In the genomic region with DNA sequence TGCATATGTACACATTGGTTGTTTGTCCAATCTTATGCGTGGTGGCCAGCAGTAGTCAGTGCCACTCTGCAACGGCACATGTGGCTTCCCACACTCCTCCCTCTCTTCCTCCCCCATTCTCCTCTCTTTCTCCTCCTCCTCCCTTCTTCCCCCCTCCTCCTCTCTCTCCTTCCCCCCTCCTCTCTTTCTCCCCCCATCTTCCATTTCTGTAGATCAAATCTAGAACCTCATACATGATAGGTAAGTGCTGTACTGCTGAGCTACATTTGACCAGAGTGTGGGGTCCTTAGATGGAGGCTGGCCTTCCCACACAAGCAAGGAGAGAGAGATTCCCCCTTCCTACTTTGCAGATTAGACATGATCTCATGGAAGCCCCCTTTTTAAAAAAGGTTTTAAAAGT, we compare ENCODE assay signal across 19 mouse cellular contexts. TPM values are rescaled to one million over a fixed set of nuclear protein-coding genes. Genes with fewer than 3 reads are reported as not detected.
"Had no signal": no experiment of that assay in that cellular context is flagged by ENCODE, and none has a peak within 500 bp of the region (broad histone marks: within the 10 kb centered on the region; RNA-seq: fewer than 3 reads in every experiment).

No protein-coding gene starts in this region.

- H3K9me3 ChIP-seq: embryonic facial prominence, embryonic 10.5 days; embryonic facial prominence, embryonic 12.5 days; embryonic facial prominence, embryonic 13.5 days; embryonic facial prominence, embryonic 15.5 days; forebrain, embryonic 10.5 days; forebrain, embryonic 12.5 days; forebrain, embryonic 13.5 days; forebrain, embryonic 15.5 days; heart, embryonic 10.5 days had no signal

- H3K4me3 ChIP-seq: embryonic facial prominence, embryonic 10.5 days; embryonic facial prominence, embryonic 12.5 days; embryonic facial prominence, embryonic 13.5 days; embryonic facial prominence, embryonic 15.5 days; erythroblast, embryonic 14.5 days; forebrain, embryonic 10.5 days; forebrain, embryonic 12.5 days; forebrain, embryonic 13.5 days; forebrain, embryonic 15.5 days; gastrocnemius, adult 2 months; heart, adult 2 months; heart, embryonic 10.5 days had no signal

- H3K27ac ChIP-seq: embryonic facial prominence, embryonic 10.5 days; embryonic facial prominence, embryonic 12.5 days; embryonic facial prominence, embryonic 13.5 days; embryonic facial prominence, embryonic 15.5 days; forebrain, embryonic 10.5 days; forebrain, embryonic 12.5 days; forebrain, embryonic 13.5 days; forebrain, embryonic 15.5 days; gastrocnemius, adult 2 months; heart, adult 2 months; heart, embryonic 10.5 days had no signal

- H3K27me3 ChIP-seq: embryonic facial prominence, embryonic 12.5 days; forebrain, embryonic 13.5 days; forebrain, embryonic 15.5 days had no signal

- H3K9ac ChIP-seq: embryonic facial prominence, embryonic 12.5 days; embryonic facial prominence, embryonic 13.5 days; embryonic facial prominence, embryonic 15.5 days; forebrain, embryonic 12.5 days; forebrain, embryonic 13.5 days; forebrain, embryonic 15.5 days; forebrain, postnatal 0 days had no signal

- H3K4me1 ChIP-seq: embryonic facial prominence, embryonic 10.5 days; embryonic facial prominence, embryonic 12.5 days; embryonic facial prominence, embryonic 13.5 days; embryonic facial prominence, embryonic 15.5 days; forebrain, embryonic 10.5 days; forebrain, embryonic 12.5 days; forebrain, embryonic 13.5 days; forebrain, embryonic 15.5 days; heart, embryonic 10.5 days had no signal

- H3K36me3 ChIP-seq: embryonic facial prominence, embryonic 10.5 days; embryonic facial prominence, embryonic 12.5 days; embryonic facial prominence, embryonic 13.5 days; embryonic facial prominence, embryonic 15.5 days; forebrain, embryonic 10.5 days; forebrain, embryonic 12.5 days; forebrain, embryonic 15.5 days; heart, embryonic 10.5 days had no signal

RNA-seq across cellular contexts. Expression of gene Aldh3a1, which starts 14.6 kb away (rescaled TPM):
- total RNA-seq: common myeloid progenitor, adult 5-6 weeks; forebrain, postnatal 0 days; granulocyte monocyte progenitor cell, adult 5-6 weeks had no signal
- polyA plus RNA-seq: embryonic facial prominence, embryonic 10.5 days; embryonic facial prominence, embryonic 11.5 days; erythroblast, embryonic 14.5 days; forebrain, embryonic 10.5 days; forebrain, embryonic 11.5 days; forebrain, embryonic 12.5 days; forebrain, embryonic 13.5 days; forebrain, embryonic 14.5 days; heart, embryonic 10.5 days; heart, embryonic 11.5 days had no signal
